Mouse (Mus musculus): Measurements from ENCODE around the gene Rsc1a1. TPM values are rescaled to one million over a fixed set of nuclear protein-coding genes. Genes with fewer than 3 reads are reported as not detected.

The Rsc1a1 gene
- 2.3 and 3.8 TPM in 2 replicates for polyA plus RNA-seq (2012; rRNA removed)

GRCm38 (mm10) chr4:141685499-141685898 is at the start of gene Rsc1a1:
TSS of gene Rsc1a1 (minus strand) at chr4:141685599.

GRCm38 (mm10) chr4:141722731-141723672 is 37.6 kb upstream of the Rsc1a1 start, which contains the start of gene Ddi2:
TSS of gene Ddi2 (minus strand) at chr4:141723419.

GRCm38 (mm10) chr4:141664799-141665198 is 20.6 kb downstream of the Rsc1a1 start, which contains the start of gene Plekhm2:
TSS of gene Plekhm2 (minus strand) at chr4:141664899.

Other genes starting within 250 kb of the Rsc1a1 start
- not detected in 2 replicates for gene Srarp, start 249.5 kb downstream of the Rsc1a1 start, polyA plus RNA-seq (2012; rRNA removed)
- 8.0 and 8.6 TPM in 2 replicates for gene Zbtb17, start 240.9 kb downstream of the Rsc1a1 start, polyA plus RNA-seq (2012; rRNA removed)
- 3.2 and 4.0 TPM in 2 replicates for gene Spen, start 147.0 kb downstream of the Rsc1a1 start, polyA plus RNA-seq (2012; rRNA removed)
- 1.1 and 1.2 TPM in 2 replicates for gene Fblim1, start 79.5 kb downstream of the Rsc1a1 start, polyA plus RNA-seq (2012; rRNA removed)
- gene Tmem82, start 67.0 kb downstream of the Rsc1a1 start, polyA plus RNA-seq (2012; rRNA removed), result 2.1 and 2.4 TPM in 2 replicates
- gene Slc25a34, start 61.8 kb downstream of the Rsc1a1 start, polyA plus RNA-seq (2012; rRNA removed), result 0.02 and 0.07 TPM in 2 replicates
- gene Plekhm2, start 20.7 kb downstream of the Rsc1a1 start, polyA plus RNA-seq (2012; rRNA removed), result 3.4 and 3.9 TPM in 2 replicates
- 8.7 and 11.1 TPM in 2 replicates for gene Ddi2, start 37.8 kb upstream of the Rsc1a1 start, polyA plus RNA-seq (2012; rRNA removed)
- gene Agmat, start 61.1 kb upstream of the Rsc1a1 start, polyA plus RNA-seq (2012; rRNA removed), result 10.0 and 12.1 TPM in 2 replicates
- gene Dnajc16, start 105.3 kb upstream of the Rsc1a1 start, polyA plus RNA-seq (2012; rRNA removed), result 2.4 and 2.9 TPM in 2 replicates
- 6.8 and 8.4 TPM in 2 replicates for gene Casp9, start 108.0 kb upstream of the Rsc1a1 start, polyA plus RNA-seq (2012; rRNA removed)
- not detected in 2 replicates for gene Cela2a, start 140.6 kb upstream of the Rsc1a1 start, polyA plus RNA-seq (2012; rRNA removed)
- gene Ctrc, start 160.8 kb upstream of the Rsc1a1 start, polyA plus RNA-seq (2012; rRNA removed), result not detected in 2 replicates
- 23.0 and 26.5 TPM in 2 replicates for gene Efhd2, start 189.3 kb upstream of the Rsc1a1 start, polyA plus RNA-seq (2012; rRNA removed)

All from liver, embryonic 14 days (tissue).